Mouse (Mus musculus) heart, adult 18-20 months (tissue): ENCODE results near the gene Platr17. TPM values are rescaled to one million over a fixed set of nuclear protein-coding genes. Genes with fewer than 3 reads are reported as not detected.
"Not testable (repeated sequence)": the region's sequence is repeated elsewhere in the genome, so short reads cannot be mapped to it uniquely, and the experiment has no call there.

ENCODE experiments used
- DNase-seq, 2 experiments: peaks; one replicate each; pipeline ENCODE4 v3.0.0; 2021 to 2022; ENCODE audit warnings: mixed read lengths in 1 of 2
- total RNA-seq, 2 experiments: library from RNA; stranded (reverse); gene quantifications; 2 replicates each; pipeline ENCODE4 v1.2.3; 2021

The Platr17 gene
- total RNA-seq, 2 experiments from 2014 or later: not detected

DNA sequence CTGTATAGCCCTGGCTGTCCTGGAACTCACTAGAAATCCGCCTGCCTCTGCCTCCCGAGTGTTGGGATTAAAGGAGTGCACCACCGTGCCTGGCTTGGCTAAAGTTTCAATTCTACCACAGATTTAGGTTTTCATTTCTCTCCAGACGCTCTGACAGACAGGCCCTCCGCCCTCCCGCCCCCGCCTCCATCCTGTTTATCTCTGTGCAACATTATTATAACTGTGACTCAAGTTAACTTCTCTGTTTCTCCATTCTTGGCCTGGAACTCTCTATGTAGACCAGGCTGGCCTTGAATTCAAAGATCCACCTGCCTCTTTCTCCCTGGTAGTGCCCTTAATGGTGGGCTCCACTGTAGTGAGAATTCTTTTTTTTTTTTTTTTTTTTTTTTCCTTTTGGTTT lies 2.4 kb upstream of the Platr17 start:
- peak in 1 of 2 experiments; percentile 14 for DNase-seq

DNA sequence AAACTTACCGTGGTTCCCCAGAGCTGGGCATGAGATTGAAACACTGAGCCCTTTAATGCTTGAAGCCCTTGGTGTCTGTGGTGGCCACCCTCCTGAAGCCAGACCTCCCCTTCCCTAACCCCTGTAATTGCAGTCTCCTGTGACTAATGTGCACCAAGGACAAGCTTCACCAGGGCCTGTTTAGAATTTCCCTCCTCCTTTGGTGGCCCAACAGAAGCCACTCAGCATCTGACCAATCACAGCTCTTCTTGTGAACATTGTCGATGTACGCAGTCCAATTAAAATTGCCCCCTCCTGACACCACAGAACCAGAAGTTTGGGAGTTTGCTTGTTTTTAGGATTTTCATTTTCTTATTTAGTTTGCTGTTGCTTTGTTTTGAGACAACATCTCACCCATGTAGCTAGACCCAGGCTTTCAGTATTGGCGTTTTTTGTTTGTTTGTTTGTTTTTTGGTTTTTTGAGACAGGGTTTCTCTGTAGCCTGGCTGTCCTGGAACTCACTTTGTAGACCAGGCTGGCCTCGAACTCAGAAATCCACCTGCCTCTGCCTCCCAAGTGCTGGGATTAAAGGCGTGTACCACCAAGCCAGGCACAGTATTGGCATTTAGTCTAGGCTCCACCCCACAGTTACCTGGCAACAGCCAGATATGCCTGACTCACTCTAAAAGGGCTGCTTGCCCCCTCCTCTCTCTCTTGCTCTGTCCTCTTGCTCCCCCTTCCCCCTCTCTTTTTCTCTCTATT lies 854 bp upstream of the Platr17 start:
- DNase-seq: not testable (repeated sequence)

DNA sequence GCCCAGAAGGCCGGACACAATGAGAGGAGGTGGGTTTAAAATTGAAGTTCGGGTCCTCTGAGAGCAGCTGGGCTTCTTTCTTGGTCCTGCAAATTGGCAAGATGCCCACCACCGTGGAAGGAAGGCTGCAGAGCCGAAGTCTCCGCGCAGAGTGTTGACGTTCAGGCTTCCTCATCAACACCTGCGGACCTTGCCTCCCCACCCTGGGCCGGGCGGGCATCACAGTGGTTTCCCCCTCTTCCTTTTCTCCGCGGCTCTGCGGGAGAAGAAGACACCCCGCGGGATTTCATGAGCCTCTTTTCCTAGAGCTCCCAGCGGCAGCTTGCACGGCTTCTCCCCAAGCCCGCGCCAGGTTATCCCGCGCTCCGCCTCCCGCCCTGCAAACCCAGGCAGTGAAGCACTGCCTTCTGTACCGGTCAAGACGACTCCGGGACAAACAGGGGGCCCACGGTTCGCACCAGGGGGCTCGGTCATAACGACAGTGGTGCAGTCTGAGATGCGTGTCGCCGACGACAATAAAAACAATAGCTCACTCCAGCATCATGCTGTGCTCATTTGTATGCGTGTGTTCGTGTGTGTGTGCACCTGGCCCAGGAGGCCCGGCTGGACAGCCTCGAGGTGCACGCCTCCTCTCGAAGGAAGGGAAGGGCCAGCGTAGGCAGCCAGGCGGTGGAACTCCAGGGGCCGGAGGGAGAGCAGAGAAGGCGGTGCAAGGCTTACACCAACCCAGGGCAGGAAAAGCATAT lies 3.6 kb downstream of the Platr17 start:
- no peak for DNase-seq

DNA sequence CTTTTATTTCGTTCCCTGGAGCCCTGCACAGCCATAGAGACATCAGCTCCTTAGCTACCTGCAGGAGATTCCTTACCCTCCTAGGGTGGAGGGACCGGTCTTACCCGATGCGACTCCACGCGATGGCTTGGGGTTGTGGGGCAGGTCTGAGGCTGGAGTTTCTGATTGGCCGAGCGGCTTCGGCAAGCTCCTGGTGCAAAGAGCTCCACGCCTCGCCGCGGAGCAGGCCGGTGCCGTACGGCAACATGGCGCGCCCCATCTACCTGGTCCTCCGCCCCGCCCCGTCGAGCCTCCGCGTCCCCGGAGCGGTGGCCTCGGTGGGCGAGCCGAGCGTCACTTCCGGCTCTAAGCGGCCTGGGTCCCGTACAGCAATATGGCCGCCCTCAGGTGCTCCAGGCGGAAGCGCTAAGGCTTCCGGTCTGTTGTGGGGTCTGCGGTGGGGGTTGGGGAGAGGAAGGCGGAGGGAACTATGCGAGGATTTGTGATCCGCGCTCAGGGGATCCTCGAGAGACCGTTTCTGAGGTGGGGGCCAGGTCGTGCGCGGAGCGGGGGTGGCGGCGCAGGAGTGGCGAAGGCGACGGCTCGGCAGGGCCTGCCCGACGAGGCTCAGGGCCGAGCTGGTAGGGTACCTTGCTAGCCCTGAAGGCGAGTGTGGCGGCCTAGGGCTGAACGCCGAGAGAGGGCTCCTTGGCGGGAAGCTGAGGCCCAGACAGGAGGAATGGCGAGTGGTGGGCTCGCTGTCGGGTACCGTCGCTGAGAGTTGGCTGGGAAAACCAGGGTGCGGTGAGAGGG lies 4.3 kb downstream of the Platr17 start, which contains the start of gene Daxx:
Gene Daxx (plus strand): TSS at position 338 of the 792 bp plus-strand sequence.
- DNase-seq: peak; percentile 98 to 99

DNA sequence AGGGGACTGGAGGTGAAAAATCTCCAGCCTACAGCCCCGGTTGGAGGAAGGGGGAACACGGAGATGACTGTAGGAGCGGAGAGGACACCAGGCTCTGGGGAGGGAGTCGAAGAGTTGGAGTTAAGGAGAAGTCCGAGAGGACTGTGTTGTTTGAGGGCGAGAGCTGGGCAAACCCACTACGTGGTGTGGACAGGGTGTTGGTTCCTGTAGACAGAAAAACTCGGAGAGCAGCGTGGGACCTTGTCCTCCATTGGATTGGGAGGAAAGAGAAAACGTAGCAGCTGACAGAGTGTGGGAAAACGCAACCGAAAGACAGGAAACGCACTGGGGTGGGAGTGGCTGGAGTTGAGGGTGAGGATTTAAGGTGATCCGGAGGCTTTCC lies 4.9 kb downstream of the Platr17 start:
- peak; percentile 68 to 76 for DNase-seq

DNA sequence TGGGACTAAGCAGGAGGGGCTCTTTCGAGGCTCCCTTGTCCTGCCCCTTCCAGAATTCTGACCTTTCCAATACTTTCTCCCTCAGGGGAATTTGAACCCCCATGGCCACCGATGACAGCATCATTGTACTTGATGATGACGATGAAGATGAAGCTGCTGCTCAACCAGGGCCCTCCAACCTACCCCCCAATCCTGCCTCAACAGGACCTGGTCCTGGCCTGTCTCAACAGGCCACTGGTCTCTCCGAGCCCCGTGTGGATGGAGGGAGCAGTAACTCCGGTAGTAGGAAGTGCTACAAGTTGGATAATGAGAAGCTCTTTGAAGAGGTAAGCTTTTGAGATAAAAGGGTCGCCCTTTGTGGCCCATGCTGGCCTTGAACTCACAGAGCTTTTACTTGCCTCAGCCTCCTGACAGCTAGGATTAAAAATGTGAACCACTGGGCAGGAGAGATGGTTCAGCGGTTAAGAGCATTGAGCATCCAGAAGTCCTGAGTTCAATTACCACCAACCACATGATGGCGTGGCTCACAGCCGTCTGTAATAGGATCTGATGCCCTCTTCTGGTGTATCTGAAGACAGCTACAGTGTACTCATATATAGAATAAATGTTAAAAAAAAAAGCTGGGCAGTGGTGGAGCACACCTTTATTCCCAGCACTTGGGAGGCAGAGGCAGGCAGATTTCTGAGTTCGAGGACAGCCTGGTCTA lies 5.6 kb downstream of the Platr17 start:
- no peak for DNase-seq

DNA sequence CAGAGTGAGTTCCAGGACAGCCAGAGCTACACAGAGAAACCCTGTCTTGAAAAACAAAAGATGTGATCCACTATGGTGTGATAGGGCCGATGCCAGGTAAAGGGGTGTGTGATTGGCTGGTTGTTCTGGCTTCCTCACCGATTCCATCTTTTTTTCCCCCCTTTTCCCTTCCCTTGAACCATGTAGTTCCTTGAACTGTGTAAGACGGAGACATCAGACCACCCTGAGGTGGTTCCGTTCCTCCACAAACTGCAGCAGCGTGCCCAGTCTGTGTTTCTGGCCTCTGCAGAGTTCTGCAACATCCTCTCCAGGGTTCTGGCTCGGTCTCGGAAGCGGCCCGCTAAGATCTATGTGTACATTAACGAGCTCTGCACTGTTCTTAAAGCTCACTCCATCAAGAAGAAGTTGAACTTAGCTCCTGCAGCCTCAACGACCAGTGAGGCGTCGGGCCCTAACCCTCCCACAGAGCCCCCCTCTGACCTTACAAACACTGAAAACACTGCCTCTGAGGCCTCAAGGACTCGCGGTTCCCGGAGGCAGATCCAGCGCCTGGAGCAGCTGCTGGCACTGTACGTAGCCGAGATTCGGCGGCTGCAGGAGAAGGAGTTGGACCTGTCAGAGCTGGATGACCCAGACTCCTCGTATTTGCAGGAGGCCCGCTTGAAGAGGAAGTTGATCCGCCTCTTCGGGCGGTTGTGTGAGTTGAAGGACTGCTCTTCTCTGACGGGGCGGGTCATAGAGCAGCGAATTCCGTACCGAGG lies 6.3 kb downstream of the Platr17 start:
- DNase-seq: no peak

DNA sequence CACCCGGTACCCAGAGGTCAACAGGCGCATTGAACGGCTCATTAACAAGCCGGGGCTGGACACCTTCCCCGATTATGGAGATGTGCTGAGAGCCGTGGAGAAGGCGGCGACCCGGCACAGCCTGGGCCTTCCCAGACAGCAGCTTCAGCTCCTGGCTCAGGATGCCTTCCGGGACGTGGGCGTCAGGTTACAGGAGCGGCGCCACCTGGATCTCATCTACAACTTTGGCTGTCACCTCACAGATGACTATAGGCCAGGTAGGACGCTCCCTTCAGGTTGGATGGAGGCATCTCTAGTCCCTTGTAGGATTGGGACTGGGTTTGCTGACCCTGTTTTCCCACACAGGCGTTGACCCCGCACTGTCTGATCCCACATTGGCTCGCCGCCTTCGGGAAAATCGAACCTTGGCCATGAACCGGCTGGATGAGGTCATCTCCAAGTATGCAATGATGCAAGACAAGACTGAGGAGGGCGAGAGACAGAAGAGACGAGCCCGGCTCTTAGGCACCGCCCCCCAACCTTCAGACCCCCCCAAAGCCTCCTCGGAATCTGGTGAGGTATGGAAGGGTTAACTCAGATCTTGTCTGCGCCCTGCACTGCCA lies 7.0 kb downstream of the Platr17 start:
- DNase-seq: no peak

DNA sequence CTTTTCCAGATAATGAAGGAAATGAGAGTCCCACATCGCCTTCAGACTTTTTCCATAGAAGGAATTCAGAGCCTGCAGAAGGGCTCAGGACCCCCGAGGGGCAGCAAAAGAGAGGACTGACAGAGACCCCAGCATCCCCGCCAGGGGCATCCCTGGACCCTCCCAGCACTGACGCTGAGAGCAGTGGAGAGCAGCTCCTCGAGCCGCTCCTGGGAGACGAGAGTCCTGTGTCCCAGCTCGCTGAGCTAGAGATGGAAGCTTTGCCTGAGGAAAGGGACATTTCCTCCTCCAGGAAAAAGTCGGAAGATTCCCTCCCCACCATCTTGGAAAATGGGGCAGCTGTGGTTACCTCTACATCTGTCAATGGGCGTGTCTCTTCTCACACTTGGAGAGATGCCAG lies 8.3 kb downstream of the Platr17 start:
- DNase-seq: no peak

DNA sequence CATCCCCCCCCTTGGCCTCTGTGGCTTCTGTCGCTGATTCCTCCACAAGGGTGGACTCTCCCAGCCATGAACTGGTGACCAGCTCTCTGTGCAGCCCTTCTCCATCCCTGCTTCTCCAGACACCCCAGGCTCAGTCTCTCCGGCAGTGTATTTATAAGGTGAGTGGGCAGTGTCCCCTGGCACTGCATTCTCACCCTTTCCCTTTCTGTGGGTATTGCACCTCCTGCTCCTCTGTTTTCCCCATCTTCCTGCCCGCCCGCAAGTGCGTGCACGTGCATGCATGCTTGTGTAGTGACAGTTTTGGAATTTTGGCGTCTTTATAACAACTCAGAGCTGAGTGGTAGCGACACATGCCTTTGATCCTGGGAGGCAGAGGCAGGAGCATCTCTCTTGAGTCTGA lies 9.0 kb downstream of the Platr17 start:
- DNase-seq: no peak

DNA sequence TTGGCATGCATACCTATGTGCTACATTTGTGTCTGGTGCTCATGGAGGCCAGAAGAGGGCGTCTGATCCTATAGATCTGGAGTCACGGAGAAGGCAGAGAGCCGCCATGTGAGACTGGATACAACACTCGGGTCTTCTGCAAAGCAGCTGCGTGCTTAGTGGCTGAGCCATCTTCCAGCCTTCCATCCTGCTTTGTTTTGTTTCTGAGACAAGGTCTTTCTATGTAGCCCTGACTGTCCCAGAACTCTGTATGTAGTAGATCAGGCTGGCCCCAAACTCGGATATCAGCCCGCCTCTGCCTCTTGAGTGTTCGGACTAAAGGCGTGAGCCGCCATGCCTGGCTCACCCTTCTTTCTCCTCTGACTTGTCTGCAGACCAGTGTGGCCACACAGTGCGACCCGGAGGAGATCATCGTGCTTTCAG lies 10.0 kb downstream of the Platr17 start:
- DNase-seq: no peak

DNA sequence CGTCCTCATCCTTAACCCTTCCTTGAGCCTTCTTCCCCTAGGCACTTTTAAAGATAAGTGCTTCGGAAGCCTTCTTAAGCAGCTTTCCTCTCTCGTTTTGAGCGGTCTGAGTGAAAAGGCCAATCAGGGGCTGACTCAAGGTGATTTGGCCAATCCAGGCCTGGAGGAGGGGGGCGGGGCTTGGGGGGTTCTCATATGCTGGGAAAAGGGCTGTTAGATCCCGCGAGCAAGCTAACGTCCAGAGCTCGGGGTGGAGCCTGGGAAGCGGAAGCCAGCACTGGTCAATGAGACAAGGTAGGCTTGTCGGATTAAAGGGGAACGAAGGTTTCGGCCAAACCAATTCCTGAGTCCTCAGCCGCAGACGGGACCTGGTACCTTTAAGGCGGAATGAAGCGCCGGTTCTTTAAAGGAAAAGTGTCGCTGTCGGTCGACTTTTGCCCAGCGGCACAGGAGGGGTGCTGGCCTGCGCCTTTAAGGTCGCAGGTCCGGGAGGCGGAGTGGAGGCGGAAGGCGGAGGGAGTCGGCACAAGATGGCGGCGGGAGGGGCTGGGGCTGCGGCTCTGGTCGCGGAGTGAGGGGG lies 10.8 kb downstream of the Platr17 start, which contains the start of the genes Tapbp and Zbtb22:
Gene Tapbp (plus strand): TSS at position 229 of the 580 bp plus-strand sequence.
Gene Zbtb22 (plus strand): TSS at position 234 of the 580 bp plus-strand sequence.
- peak; percentile 97 to 98 for DNase-seq

DNA sequence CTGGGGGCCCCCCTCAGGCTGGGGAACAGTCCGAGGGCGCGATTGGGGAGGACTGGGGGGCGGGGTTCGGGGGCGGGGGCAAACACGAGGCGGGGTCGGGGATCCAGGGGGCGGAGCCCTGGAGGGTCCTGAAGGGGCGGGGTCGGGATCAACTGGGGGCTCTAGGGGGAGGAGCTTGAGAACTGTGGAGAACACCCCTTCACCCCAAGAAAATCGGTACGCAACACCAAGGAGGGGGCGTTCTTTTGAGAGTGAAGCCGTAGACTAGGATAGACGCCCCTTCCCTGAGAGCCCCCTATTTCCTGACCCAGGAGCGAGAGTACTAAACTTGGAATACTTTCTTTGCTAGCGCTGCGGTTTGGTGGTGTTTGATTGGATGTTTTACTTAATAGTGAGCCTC lies 11.4 kb downstream of the Platr17 start:
- peak in 1 of 2 experiments; percentile 75 for DNase-seq

DNA sequence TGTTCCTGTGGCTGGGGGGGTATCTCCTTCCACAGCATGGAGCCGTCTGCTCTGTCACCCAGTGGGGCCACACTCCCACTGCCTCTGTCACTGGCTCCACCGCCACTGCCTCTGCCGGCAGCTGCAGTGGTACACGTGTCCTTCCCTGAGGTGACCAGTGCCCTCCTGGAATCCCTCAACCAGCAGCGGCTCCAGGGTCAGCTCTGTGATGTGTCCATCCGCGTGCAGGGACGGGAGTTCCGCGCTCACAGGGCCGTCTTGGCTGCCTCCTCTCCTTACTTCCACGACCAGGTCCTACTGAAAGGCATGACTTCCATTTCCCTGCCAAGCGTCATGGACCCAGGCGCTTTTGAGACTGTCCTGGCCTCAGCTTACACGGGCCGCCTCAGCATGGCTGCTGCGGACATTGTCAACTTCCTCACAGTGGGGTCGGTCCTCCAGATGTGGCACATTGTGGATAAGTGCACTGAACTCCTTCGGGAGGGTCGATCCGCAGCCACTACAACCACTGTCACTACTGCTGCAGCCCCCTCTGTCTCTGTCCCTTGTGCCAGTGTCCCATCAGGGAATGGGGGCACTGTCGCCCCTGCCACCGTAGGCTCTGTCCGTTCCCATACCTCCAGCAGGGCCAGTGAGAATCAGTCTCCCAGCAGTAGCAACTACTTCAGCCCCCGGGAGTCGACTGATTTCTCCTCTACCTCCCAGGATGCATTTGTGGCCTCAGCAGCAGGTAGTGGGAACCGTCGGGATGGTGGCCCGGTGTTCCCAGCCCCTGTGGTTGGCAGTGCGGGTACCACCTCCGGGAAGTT lies 12.1 kb downstream of the Platr17 start:
- DNase-seq: no peak

DNA sequence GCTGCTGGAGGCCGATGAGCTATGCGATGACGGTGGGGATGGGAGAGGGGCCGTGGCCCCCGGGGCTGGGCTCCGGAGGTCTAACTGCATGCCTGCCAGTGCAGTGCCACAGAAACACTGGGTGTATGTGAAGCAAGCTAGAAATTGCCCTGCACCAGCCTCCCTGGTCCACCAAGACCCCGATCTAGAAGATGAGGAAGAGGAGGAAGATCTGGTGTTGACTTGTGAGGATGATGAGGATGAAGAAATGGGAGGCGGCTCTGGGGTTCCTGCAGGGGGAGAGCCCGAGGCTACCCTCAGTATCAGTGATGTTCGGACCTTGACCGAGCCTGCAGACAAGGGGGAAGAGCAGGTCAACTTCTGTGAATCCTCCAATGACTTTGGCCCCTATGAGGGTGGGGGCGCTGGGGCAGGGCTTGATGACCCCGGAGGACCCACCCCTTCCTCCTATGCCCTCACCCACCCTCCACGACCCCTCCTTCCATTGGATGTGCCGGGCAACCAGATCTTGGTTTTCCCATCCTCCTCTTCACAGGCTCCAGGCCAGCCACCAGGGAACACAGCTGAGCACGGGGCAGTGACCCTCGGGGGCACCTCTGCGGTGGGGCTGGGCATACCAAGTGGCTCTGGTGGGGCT lies 12.8 kb downstream of the Platr17 start:
- no peak for DNase-seq

DNA sequence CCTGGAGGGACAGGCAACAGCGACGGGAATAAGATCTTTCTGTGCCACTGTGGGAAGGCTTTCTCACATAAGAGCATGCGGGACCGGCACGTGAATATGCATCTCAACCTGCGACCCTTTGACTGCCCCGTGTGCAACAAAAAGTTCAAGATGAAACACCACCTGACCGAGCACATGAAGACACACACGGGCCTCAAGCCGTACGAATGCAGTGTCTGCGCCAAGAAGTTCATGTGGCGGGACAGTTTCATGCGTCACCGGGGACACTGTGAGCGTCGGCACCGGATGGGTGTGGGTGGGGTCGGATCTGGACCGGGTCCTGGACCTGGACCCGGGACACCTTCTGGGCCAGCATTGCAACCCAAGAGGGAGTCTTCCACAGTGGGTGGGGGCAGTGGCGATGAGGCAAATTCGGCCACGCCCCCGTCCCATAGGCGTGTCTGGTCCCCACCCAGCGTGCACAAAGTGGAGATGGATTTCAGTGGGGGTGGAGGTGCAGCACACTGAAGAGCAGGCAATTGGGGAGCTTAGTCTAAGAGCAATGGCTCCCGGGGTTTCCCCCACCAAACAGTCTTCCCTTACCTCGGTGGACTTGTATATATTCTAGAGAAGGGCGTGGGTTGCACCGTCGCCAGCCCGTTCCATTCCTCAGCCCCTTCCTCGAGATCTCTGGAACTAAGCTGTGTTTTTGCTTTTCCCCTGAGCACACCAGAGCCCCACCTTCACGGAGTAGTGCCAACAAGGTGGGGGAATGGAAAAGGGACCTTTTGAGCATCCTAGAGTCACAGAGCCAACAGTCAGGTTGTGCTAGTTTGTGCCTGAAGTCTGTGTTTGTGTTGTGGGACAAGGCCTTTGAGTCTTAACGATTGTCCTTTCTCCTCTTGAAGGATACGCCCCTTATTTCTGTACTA lies 13.6 kb downstream of the Platr17 start:
- peak; percentile 58 to 77 for DNase-seq
